Mouse (Mus musculus): ENCODE data around the gene Rps16.
"Not testable (repeated sequence)": the region's sequence is repeated elsewhere in the genome, so short reads cannot be mapped to it uniquely, and the experiment has no call there.

Gene Rps16

GRCm38 (mm10) chr7:28374647-28375046 is 24.2 kb downstream of the Rps16 start:
- no peak for DNase-seq

GRCm38 (mm10) chr7:28375176-28375921 is 24.9 kb downstream of the Rps16 start:
- DNase-seq, result peak; percentile 83

- no peak for DNase-seq
These were observed 25.7 kb downstream of the Rps16 start for GRCm38 (mm10) chr7:28376011-28376771.

- no peak for DNase-seq
These were observed 27.0 kb downstream of the Rps16 start for GRCm38 (mm10) chr7:28377190-28378065.

GRCm38 (mm10) chr7:28378066-28378690 is 27.7 kb downstream of the Rps16 start:
- no peak for DNase-seq

GRCm38 (mm10) chr7:28378769-28379651 is 28.6 kb downstream of the Rps16 start:
- DNase-seq, result peak; percentile 80

- no peak for DNase-seq
These were observed 30.0 kb downstream of the Rps16 start, which contains the start of gene Zfp36 for GRCm38 (mm10) chr7:28380237-28381016. Gene Zfp36, minus strand, starts transcription at chr7:28380253.

GRCm38 (mm10) chr7:28381017-28381790 is 30.8 kb downstream of the Rps16 start:
- no peak for DNase-seq

- peak; percentile 49 for DNase-seq
These were observed 31.5 kb downstream of the Rps16 start for GRCm38 (mm10) chr7:28381938-28382337.

GRCm38 (mm10) chr7:28382347-28382951 is 32.0 kb downstream of the Rps16 start:
- no peak for DNase-seq

GRCm38 (mm10) chr7:28382981-28383396 is 32.5 kb downstream of the Rps16 start:
- peak; percentile 82 for DNase-seq

GRCm38 (mm10) chr7:28383606-28384005 is 33.2 kb downstream of the Rps16 start:
- DNase-seq, result no peak

GRCm38 (mm10) chr7:28384162-28384561 is 33.7 kb downstream of the Rps16 start:
- no peak for DNase-seq

- DNase-seq, result no peak
These were observed 34.7 kb downstream of the Rps16 start for GRCm38 (mm10) chr7:28385196-28385595.

GRCm38 (mm10) chr7:28386007-28386406 is 35.6 kb downstream of the Rps16 start:
- no peak for DNase-seq

- DNase-seq, result peak; percentile 79
These were observed 36.0 kb downstream of the Rps16 start for GRCm38 (mm10) chr7:28386462-28386861.

GRCm38 (mm10) chr7:28386877-28387276 is 36.4 kb downstream of the Rps16 start:
- DNase-seq, result not testable (repeated sequence)

GRCm38 (mm10) chr7:28387384-28387783 is 36.9 kb downstream of the Rps16 start:
- DNase-seq, result not testable (repeated sequence)

- no peak for DNase-seq
These were observed 39.9 kb downstream of the Rps16 start for GRCm38 (mm10) chr7:28390331-28390730.

Data from right cerebral cortex, adult 18-20 months (tissue).